Mouse (Mus musculus): ENCODE measurements around the gene Topbp1.

Gene Topbp1

DNA sequence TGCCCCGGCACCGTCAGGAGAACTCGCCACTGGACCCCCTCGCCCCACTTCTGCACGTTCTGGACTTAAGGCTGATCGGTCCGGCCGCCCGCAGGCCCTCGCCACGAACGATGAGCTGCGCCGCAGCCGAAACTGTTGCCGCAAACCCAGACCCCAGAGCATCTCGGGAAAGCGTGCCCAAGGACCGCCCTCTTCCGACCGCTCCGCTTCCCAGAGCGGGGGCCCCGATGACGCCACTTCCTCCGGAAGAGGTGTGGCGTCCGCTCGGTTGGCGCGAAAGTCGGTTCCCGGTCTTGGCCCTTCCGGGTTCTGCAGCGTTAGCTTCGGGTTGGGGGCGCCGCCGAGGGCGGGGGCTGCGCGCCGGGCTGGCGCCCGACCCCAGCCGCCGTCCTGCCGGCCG is at the start of gene Topbp1, which contains the start of gene 1300017J02Rik:
Gene Topbp1, plus strand, starts transcription at position 289 of the 400 bp plus-strand sequence.
Gene 1300017J02Rik, minus strand, starts transcription at position 156 of the 400 bp plus-strand sequence.
- peak; percentile 95 for DNase-seq

DNA sequence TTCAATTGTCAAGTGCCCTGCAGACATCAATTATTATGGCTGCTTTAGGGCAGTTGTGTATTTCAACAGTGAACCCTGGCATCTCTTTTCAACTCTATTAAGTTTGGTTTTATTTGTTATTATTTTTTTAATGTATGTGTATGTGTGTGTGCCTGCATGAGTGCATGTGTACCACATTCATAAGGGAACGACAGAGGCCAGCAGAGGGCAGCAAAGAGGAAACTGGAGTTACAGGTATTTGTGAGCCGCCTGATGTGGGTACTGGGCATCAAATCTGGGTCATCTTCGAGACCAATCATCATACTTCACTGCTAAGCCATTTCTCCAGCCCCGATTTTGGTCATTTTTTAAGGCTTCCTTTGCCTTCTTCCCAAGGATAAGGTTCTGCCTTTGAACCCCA is 39.2 kb upstream of the Topbp1 start:
- DNase-seq = no peak

DNA sequence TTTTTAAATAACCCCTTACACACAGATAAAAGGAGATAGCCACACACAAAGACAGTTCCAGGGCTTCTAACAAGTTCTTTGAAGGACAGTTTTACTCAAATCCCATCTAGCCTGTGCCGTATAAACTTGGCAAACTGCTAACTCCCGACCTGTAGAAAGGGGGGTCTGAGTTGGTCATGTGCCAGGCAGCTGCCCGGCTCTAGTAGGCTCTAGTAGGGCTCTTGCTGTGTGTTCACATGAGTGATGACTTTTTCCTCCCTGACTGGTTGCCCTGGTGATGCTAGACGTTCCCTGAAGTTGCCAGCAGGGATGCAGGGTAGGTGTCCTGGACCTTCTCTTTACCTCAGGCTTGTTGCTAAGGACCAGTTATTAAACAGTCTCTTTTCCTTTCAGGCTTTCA is 33.9 kb upstream of the Topbp1 start:
- no peak for DNase-seq

- DNase-seq = no peak
These were observed 30.2 kb upstream of the Topbp1 start for GRCm38 (mm10) chr9:103274819-103275218.

GRCm38 (mm10) chr9:103275676-103276075 is 29.3 kb upstream of the Topbp1 start:
- no peak for DNase-seq

DNA sequence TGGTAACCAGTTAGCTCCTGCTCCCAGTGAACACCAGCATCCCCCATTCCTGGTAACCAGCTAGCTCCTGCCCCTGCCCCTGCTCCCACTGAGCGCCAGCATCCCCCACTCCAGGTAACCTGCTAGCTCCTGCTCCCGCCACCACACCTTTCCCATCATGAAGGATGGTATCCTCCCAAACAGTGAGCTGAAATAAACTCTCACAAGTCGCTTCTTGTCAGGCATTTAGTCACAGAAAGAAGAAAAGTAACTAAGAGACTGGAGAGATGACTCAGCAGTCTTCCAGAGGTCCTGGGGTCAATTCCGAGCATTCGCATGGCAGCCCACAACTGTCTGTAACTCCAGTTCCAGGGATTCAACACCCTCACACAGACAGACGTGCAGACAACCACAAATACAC is 28.1 kb upstream of the Topbp1 start:
- DNase-seq = no peak

- no peak for DNase-seq
These were observed 18.6 kb upstream of the Topbp1 start for GRCm38 (mm10) chr9:103286396-103286795.

DNA sequence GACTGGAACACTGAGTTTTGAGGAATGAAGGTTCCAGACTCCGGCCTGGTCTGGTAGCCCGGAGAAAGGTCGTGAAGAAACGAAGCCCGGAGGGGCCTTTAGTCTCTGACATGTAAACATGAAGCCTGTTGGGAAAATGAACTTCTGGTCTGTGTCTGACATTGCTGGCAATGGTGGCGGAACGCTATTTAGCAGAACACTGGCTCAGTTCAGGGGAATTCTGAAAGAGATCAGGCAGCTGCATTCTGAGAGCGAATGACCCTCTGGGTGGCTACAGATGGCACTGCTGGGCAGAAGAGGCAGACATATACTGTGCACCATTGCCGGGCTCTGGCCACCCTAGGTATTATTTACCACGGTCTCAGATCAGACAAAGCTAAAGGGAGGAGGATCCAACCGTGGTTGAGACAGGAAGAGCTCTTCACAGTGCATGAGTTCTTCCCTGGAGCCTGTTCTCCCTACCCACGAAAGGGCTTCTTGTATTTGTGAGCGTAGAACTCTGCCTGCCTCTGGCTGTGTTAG is 18.1 kb upstream of the Topbp1 start:
- DNase-seq = no peak

GRCm38 (mm10) chr9:103287840-103288488 is 17.1 kb upstream of the Topbp1 start:
- DNase-seq = no peak

DNA sequence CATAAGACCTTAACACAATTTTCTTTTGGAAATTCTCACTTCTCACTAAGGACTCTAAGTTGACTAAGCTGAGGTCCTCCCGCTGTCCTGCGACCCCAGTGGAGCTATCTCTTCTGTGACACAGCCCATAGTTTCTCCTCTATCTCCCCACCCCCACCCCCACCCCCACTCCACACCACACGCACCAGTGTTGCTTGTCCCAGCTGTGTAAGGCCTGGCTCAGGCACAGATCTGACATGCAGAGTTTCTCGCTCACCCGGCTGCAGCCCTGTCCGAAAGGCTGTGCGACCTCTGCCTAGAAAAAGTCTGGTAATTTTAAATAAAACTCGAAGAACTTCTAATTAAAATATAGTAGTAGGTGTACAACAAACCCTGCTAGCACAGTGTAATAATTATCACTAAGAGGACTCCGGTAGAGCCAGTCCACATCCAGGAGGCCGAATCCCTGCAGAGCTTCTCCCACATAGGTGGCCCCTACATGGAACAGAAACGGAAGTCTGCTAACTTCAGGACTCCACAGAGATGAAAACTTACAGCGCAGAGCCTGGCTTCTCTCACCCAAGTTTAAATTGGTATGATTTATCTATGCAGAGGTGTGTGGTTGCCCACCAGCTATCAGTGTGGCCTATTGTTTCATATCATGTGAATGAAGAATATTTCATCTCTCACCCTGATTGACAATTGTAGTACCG is 16.4 kb upstream of the Topbp1 start:
- DNase-seq = no peak

GRCm38 (mm10) chr9:103294507-103294906 is 10.5 kb upstream of the Topbp1 start:
- no peak for DNase-seq

DNA sequence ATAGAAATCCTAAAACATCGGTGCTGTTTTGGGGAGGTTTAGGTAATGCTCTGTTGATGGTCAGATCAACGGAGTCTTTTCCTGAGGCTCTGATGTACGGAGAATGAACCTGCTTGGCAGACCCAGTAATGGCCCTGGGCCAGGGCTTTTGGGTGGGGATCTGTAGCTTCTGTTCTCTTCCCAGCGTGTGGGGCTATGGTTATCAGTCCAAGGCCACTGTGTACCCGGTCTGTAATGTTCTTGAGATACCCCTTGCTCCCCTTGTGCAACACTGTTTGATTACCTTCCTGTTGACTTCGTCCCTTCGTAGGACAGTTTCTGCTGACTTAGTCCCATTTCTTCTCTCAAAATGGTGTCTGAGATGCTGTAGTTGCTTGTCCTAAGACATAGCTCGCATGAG is 3.9 kb upstream of the Topbp1 start:
- no peak for DNase-seq

- DNase-seq = no peak
These were observed 2.8 kb upstream of the Topbp1 start for GRCm38 (mm10) chr9:103302239-103302638.

DNA sequence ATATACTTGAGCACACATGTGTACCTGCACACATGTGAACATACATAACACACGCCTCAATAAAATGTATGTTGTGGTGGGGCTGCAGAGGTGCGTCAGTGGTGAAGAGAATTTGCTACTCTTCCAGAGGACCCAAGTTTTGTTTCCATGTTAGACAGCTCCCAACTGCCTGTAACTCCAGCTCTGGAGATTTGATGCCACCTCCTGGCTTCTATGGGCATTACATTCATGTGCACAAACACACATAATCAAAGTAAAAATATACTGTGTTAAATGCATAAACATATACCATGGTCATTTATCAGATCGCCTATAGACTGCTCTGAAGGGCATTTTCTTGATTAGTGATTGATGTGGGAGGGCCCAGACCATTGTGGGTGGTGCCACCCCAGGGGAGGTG is 2.3 kb upstream of the Topbp1 start:
- peak; percentile 63 for DNase-seq

- DNase-seq = peak; percentile 7
These were observed 472 bp downstream of the Topbp1 start for GRCm38 (mm10) chr9:103305332-103306041.

DNA sequence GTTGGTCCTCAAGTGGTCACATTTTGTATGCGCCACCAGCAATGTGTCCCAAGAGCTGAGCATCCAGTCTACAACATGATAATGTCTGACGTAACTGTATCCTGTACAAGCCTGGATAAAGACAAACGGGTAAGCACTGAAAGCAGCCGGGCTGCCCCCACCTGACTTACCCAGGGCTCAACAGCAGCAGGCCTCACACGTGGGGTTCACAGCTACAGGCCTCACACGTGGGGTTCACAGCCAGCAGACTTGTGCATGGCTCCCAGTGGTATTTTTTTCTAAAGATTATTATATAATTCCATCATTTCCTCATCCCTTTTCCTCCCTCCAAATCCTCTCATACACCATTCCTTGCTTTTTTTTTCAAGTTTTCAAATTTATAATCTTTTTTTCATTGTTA is 4.8 kb downstream of the Topbp1 start:
- DNase-seq = no peak

DNA sequence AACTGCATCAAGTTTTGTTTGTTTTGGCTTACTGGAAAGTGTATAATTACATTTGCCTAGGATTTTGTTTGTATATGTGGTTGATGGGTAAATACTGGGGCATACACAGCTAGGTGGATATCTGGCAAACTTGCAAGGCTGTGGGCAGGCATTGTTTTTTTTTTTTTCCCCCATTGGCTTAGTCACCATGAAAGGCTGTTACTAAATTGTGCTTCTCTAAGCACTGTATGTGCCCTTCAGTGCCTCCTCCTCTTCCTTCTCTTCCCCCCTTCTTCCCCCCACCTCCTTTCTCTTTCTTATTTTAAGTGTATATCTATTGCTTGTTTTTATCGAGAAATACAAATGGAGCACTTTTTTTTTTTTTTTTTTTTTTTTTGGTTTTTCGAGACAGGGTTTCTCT is 19.7 kb downstream of the Topbp1 start:
- no peak for DNase-seq

DNA sequence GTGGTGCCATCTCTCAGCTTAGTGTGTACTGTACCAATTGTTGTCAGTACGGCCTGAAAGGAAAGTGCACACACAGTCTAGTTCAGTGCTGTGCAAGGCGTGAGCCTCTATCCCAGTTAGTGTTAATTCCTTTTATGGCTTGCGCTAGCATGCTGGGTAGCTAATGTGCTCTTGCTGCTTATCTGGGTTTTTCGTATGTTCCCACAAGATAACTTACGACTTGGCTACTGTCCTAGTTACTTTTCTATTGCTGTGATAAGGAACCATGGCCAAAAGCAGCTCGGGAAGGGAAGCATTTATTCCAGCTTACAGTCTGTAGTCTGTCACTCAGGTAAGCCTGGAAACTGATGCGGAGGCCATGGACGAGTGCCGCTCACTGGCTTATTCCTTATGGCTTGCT is 21.4 kb downstream of the Topbp1 start:
- DNase-seq = no peak

GRCm38 (mm10) chr9:103332663-103333062 is 27.6 kb downstream of the Topbp1 start:
- no peak for DNase-seq

DNA sequence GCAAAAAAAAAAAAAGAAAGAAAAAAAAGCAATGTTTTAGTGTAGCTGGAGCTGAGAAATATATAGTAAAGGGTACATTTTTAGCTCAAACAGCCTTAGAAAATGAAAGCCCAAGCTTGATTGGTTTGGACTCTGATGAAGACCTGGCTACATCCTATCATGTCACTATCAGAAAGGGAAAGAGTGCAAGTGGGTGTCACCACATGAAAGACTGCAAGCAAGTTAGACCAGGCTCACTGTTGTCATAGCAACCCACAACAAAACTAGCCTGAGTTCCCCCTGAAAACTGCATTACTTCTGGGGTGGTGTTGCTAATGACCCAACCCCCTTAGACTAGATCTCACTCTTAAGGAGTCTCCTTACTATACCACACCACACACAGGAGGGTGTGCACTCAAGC is 31.9 kb downstream of the Topbp1 start:
- no peak for DNase-seq

GRCm38 (mm10) chr9:103347045-103347444 is 42.0 kb downstream of the Topbp1 start:
- no peak for DNase-seq

GRCm38 (mm10) chr9:103347996-103348490 is 43.0 kb downstream of the Topbp1 start:
- DNase-seq = no peak

- no peak for DNase-seq
These were observed 43.8 kb downstream of the Topbp1 start for GRCm38 (mm10) chr9:103348791-103349190.

Data from thymus, postnatal 14 days (tissue).